Mouse (Mus musculus): ENCODE measurements at regions not wholly inside any gene's neighbourhood (a gene's known extent, or its start where the extent isn't known, plus 50 kb on each side); places are given as distances from the start of the nearest gene placed in this dataset.

- DNase-seq (ENCODE audit: low read depth, low spot score) = no peak
Measured at GRCm38 (mm10) chr6:104916787-104917186, 424.2 kb downstream of the Cntn6 start.

- no peak for DNase-seq (ENCODE audit: low read depth, low spot score)
Measured at GRCm38 (mm10) chr6:104922577-104922976, 430.0 kb downstream of the Cntn6 start.

- no peak for DNase-seq (ENCODE audit: low read depth, low spot score)
Measured at GRCm38 (mm10) chr6:104926088-104926487, 433.5 kb downstream of the Cntn6 start.

GRCm38 (mm10) chr6:104930284-104930683, 437.7 kb downstream of the Cntn6 start:
- DNase-seq (ENCODE audit: low read depth, low spot score) = no peak

GRCm38 (mm10) chr6:104932153-104932552, 439.6 kb downstream of the Cntn6 start:
- DNase-seq (ENCODE audit: low read depth, low spot score) = no peak

- no peak for DNase-seq (ENCODE audit: low read depth, low spot score)
Measured at GRCm38 (mm10) chr6:104939134-104939533, 446.5 kb downstream of the Cntn6 start.

GRCm38 (mm10) chr6:104974517-104974916, 481.9 kb downstream of the Cntn6 start:
- DNase-seq (ENCODE audit: low read depth, low spot score) = no peak

GRCm38 (mm10) chr6:104984144-104984543, 491.6 kb downstream of the Cntn6 start:
- no peak for DNase-seq (ENCODE audit: low read depth, low spot score)

GRCm38 (mm10) chr6:104989863-104990262, 497.3 kb downstream of the Cntn6 start:
- DNase-seq (ENCODE audit: low read depth, low spot score) = no peak

- no peak for DNase-seq (ENCODE audit: low read depth, low spot score)
Measured at GRCm38 (mm10) chr6:104990366-104990765, 497.8 kb downstream of the Cntn6 start.

GRCm38 (mm10) chr6:104999601-105000000, 507.0 kb downstream of the Cntn6 start:
- no peak for DNase-seq (ENCODE audit: low read depth, low spot score)

GRCm38 (mm10) chr6:105020672-105021071, 528.1 kb downstream of the Cntn6 start:
- DNase-seq (ENCODE audit: low read depth, low spot score) = no peak

- no peak for DNase-seq (ENCODE audit: low read depth, low spot score)
Measured at GRCm38 (mm10) chr6:105021174-105021573, 528.6 kb downstream of the Cntn6 start.

- DNase-seq (ENCODE audit: low read depth, low spot score) = no peak
Measured at GRCm38 (mm10) chr6:105066146-105066545, 573.6 kb downstream of the Cntn6 start.

- peak; percentile 8 for DNase-seq (ENCODE audit: low read depth, low spot score)
Measured at GRCm38 (mm10) chr6:105090882-105091281, 586.6 kb upstream of the Cntn4 start.

Data from embryo, embryonic 11.5 days (tissue).